Mouse (Mus musculus) liver, embryonic 14.5 days (tissue): ENCODE results near the gene Riok2. TPM values are rescaled to one million over a fixed set of nuclear protein-coding genes. Genes with fewer than 3 reads are reported as not detected.
A peak's percentile ranks its signal among the peaks of the same experiment; 100 is the strongest.

Experiments used
- ATAC-seq: fragments of 200-750 bp; cut with Nextera tagmentation; 2 replicates; pipeline ENCODE4 v1.8.0; 2017; ENCODE audit warnings: moderate number of reproducible peaks, mild to moderate bottlenecking, moderate library complexity; ENCODE audit not compliant: insufficient read depth
- DNase-seq, 3 experiments: peaks; one replicate each; pipeline ENCODE4 v3.0.0-alpha.2; 2012 to 2013; ENCODE audit warnings: low read depth in 3 of 3, low spot score in 3 of 3
- H3K27ac ChIP-seq: fragments of 300-500 bp; sonication (generic); 2 replicates; pipeline ENCODE4 v1.5.1; 2014; ENCODE audit warnings: moderate library complexity, mild to moderate bottlenecking, control low read depth, inconsistent platforms
- H3K27me3 ChIP-seq: fragments of 300-500 bp; sonication (generic); 2 replicates; pipeline ENCODE4 v1.6.1; 2014; ENCODE audit warnings: mild to moderate bottlenecking, low read length, moderate library complexity; ENCODE audit not compliant: control insufficient read depth, insufficient read depth
- H3K36me3 ChIP-seq: fragments of 300-500 bp; sonication (generic); replicated peaks from 2 replicates; pipeline ENCODE4 v1.6.1; 2014; ENCODE audit warnings: low read depth; ENCODE audit not compliant: control insufficient read depth, insufficient read depth
- H3K4me1 ChIP-seq, 2 experiments: fragments of 200-500 bp in 1 of 2; fragments of 300-500 bp in 1 of 2; sonication (generic) in 1 of 2; replicated peaks; 2 replicates each; pipeline ENCODE4 v1.6.1; 2012 to 2014; ENCODE audit warnings: antibody characterized with exemption in 1 of 2, inconsistent platforms in 1 of 2, low read length in 1 of 2; ENCODE audit not compliant: control insufficient read depth in 2 of 2, insufficient read depth in 2 of 2
- H3K4me2 ChIP-seq: fragments of 300-500 bp; sonication (generic); 2 replicates; pipeline ENCODE4 v1.6.1; 2014; ENCODE audit warnings: low read depth, mild to moderate bottlenecking, control low read depth, moderate library complexity
- H3K4me3 ChIP-seq, 2 experiments: fragments of 200-500 bp in 1 of 2; fragments of 300-500 bp in 1 of 2; sonication (generic) in 1 of 2; 2 replicates each; pipeline ENCODE4 v1.5.1; 2012 to 2014; ENCODE audit warnings: low read depth in 2 of 2, low read length in 2 of 2, mild to moderate bottlenecking in 2 of 2, control low read depth in 1 of 2, inconsistent platforms in 1 of 2, moderate library complexity in 1 of 2; ENCODE audit not compliant: insufficient read depth in 1 of 2
- H3K9ac ChIP-seq: fragments of 300-500 bp; sonication (generic); replicated peaks from 2 replicates; pipeline ENCODE4 v1.6.1; 2014; ENCODE audit warnings: mild to moderate bottlenecking, control low read depth, moderate library complexity
- H3K9me3 ChIP-seq: fragments of 300-500 bp; sonication (generic); 2 replicates; pipeline ENCODE4 v1.6.1; 2016; ENCODE audit warnings: low read length, mixed read lengths; ENCODE audit not compliant: control insufficient read depth
- CTCF ChIP-seq: IDR thresholded peaks from 2 replicates; pipeline ENCODE4 v1.5.1; 2016; ENCODE audit warnings: antibody characterized with exemption, low read depth, control low read depth
- EP300 ChIP-seq: IDR thresholded peaks from 2 replicates; pipeline ENCODE4 v1.6.1; 2016; ENCODE audit warnings: antibody characterized with exemption, low read depth
- WGBS: fragments of 180-500 bp; shearing (Covaris S2); extraction: QIAGEN DNeasy Blood & Tissue Kit; methylation state at CpG from one replicate; pipeline ENCODE4 v1.1.7; 2014; ENCODE audit not compliant: insufficient replicate concordance; 5-methylcytosine and 5-hydroxymethylcytosine counted together
- polyA plus RNA-seq, 2 experiments: library from polyadenylated mRNA; depleted of rRNA in 1 of 2; stranded (reverse) in 1 of 2; unstranded in 1 of 2; fragments of >200 nt; fragmentation: Nextera tagmentation in 1 of 2; extraction: Ambion mirVana in 1 of 2; gene quantifications; 2 replicates each; pipeline versions ENCODE4 v1.2.1 to v1.2.3; 2012 to 2014

Riok2 gene
- polyA plus RNA-seq, 2 experiments = 11.5 to 11.7 TPM

- ATAC-seq (peak; percentile 15; the same call in 1 of the 2 replicates), DNase-seq (no peak)
- WGBS = 3% methylated on average over 6 of the region's 6 CpGs
- Histone ChIP-seq H3K4me2 (peak overlapping the region; percentile 91), H3K4me3 (peak overlapping the region; percentile 77 to 100), H3K9me3 (no peaks in the 10 kb centered on the region), H3K27me3 (no peaks in the 10 kb centered on the region), H3K27ac (peak overlapping the region; percentile 71), H3K4me1 (peaks cover 6 to 8% of the 10 kb centered on the region in 2 experiments; a peak in 3 of 4 replicates), H3K9ac (peak overlapping the region; percentile 76), H3K36me3 (0 out of 2 replicates have a peak, but pooled peaks cover 2% of the 10 kb centered on the region)
- TF ChIP-seq CTCF = no peak
- no peak for TF ChIP-seq EP300
These were observed 575 bp upstream of the Riok2 start for GRCm38 (mm10) chr17:17373550-17373917.

- H3K27ac ChIP-seq = no peak overlapping the region
- no peaks in the 10 kb centered on the region for H3K27me3 ChIP-seq
- H3K4me1 ChIP-seq = peaks cover 6 to 8% of the 10 kb centered on the region in 2 experiments; a peak in 3 of 4 replicates
- TF ChIP-seq EP300 = no peak
- TF ChIP-seq CTCF = no peak
- no peak for DNase-seq
- peak overlapping the region; percentile 91 for H3K4me2 ChIP-seq
- peaks cover 2% of the 10 kb centered on the region; the same call in 1 of the 2 replicates for H3K36me3 ChIP-seq
- peak overlapping the region; percentile 4 to 77; a peak in 3 of 4 replicates for H3K4me3 ChIP-seq
- ATAC-seq = no peak
- WGBS = 72% methylated on average over 3 of the region's 3 CpGs
- H3K9ac ChIP-seq = no peak overlapping the region
- H3K9me3 ChIP-seq = no peaks in the 10 kb centered on the region
These were observed 1.5 kb downstream of the Riok2 start for GRCm38 (mm10) chr17:17375581-17375980.

GRCm38 (mm10) chr17:17383703-17384102 lies 9.6 kb downstream of the Riok2 start:
- ATAC-seq (no peak), DNase-seq (no peak)
- Histone ChIP-seq H3K9me3 (no peaks in the 10 kb centered on the region), H3K4me2 (no peak overlapping the region), H3K4me3 (no peak overlapping the region), H3K9ac (no peak overlapping the region), H3K4me1 (no peaks in the 10 kb centered on the region), H3K27ac (no peak overlapping the region), H3K27me3 (no peaks in the 10 kb centered on the region), H3K36me3 (peaks cover 8% of the 10 kb centered on the region)
- TF ChIP-seq CTCF = no peak
- TF ChIP-seq EP300 = no peak
- 78% methylated on average over 4 of the region's 4 CpGs for WGBS

GRCm38 (mm10) chr17:17384502-17384901 lies 10.4 kb downstream of the Riok2 start:
- TF ChIP-seq CTCF = no peak
- TF ChIP-seq EP300 = no peak
- Histone ChIP-seq H3K9me3 (no peaks in the 10 kb centered on the region), H3K4me1 (no peaks in the 10 kb centered on the region), H3K9ac (no peak overlapping the region), H3K4me3 (no peak overlapping the region), H3K36me3 (peaks cover 8% of the 10 kb centered on the region), H3K27ac (no peak overlapping the region), H3K4me2 (no peak overlapping the region), H3K27me3 (no peaks in the 10 kb centered on the region)
- DNase-seq (no peak), ATAC-seq (no peak)
- WGBS = 64% methylated on average over 3 of the region's 3 CpGs

DNA sequence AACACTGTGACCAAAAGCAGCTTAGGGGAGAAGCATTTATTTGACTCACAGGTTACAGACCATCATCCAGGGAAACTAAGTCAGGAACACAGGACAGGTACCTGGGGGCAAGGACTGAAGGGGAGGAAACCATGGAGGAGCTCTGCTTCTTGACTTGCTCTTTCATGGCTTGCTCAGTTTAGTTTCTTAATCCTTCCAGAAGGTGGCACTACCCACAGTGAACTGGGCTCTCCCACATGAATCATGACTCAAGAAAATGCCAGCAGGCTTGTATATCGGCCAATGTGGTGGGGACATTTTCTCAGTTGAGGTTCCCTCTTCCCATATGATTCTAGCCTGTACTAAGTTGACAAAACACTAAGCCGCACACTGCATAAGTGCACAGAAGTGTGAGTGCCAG lies 12.0 kb downstream of the Riok2 start:
- Histone ChIP-seq H3K4me1 (no peaks in the 10 kb centered on the region), H3K9me3 (no peaks in the 10 kb centered on the region), H3K4me2 (no peak overlapping the region), H3K9ac (no peak overlapping the region), H3K27ac (no peak overlapping the region), H3K36me3 (peaks cover 9% of the 10 kb centered on the region), H3K4me3 (no peak overlapping the region), H3K27me3 (no peaks in the 10 kb centered on the region)
- DNase-seq = no peak
- no peak for TF ChIP-seq CTCF
- TF ChIP-seq EP300 = no peak
- WGBS = 71% methylated on average over 2 of the region's 2 CpGs
- ATAC-seq = no peak
